Mouse (Mus musculus) heart, embryonic 15.5 days (tissue): ENCODE measurements around the gene Kazn. TPM values are rescaled to one million over a fixed set of nuclear protein-coding genes. Genes with fewer than 3 reads are reported as not detected.

ENCODE experiments used
- ATAC-seq: fragments of 200-750 bp; cut with Nextera tagmentation; replicated peaks from 2 replicates; pipeline ENCODE4 v1.8.0; 2017; ENCODE audit warnings: low read depth, moderate TSS enrichment; ENCODE audit not compliant: insufficient number of reproducible peaks, insufficient read depth, low FRiP score
- H3K27ac ChIP-seq: fragments of 300-500 bp; sonication (generic); 2 replicates; pipeline ENCODE4 v1.5.1; 2015; ENCODE audit warnings: mild to moderate bottlenecking, inconsistent platforms
- H3K27me3 ChIP-seq: fragments of 300-500 bp; sonication (generic); 2 replicates; pipeline ENCODE4 v1.6.1; 2015; ENCODE audit warnings: inconsistent platforms
- H3K36me3 ChIP-seq: fragments of 300-500 bp; sonication (generic); 2 replicates; pipeline ENCODE4 v1.6.1; 2015; ENCODE audit warnings: mild to moderate bottlenecking, inconsistent platforms
- H3K4me1 ChIP-seq: fragments of 300-500 bp; sonication (generic); replicated peaks from 2 replicates; pipeline ENCODE4 v1.6.1; 2015; ENCODE audit warnings: inconsistent platforms
- H3K4me2 ChIP-seq: fragments of 300-500 bp; sonication (generic); 2 replicates; pipeline ENCODE4 v1.6.1; 2015; ENCODE audit warnings: inconsistent platforms, mild to moderate bottlenecking, moderate library complexity
- H3K4me3 ChIP-seq: fragments of 300-500 bp; sonication (generic); 2 replicates; pipeline ENCODE4 v1.5.1; 2015; ENCODE audit warnings: mild to moderate bottlenecking, inconsistent platforms
- H3K9ac ChIP-seq: fragments of 300-500 bp; sonication (generic); 2 replicates; pipeline ENCODE4 v1.6.1; 2015; ENCODE audit warnings: mild to moderate bottlenecking, inconsistent platforms
- H3K9me3 ChIP-seq: fragments of 300-500 bp; sonication (generic); replicated peaks from 2 replicates; pipeline ENCODE4 v1.6.1; 2016; ENCODE audit warnings: inconsistent platforms
- WGBS: fragments of 180-500 bp; shearing (Covaris S2); methylation state at CpG from one replicate; pipeline ENCODE4 v1.1.7; 2015; ENCODE audit warnings: mixed read lengths; 5-methylcytosine and 5-hydroxymethylcytosine counted together
- polyA plus RNA-seq: library from polyadenylated mRNA; unstranded; fragments of >200 nt; fragmentation: Nextera tagmentation; extraction: Ambion mirVana; gene quantifications from 2 replicates; pipeline ENCODE4 v1.2.1, GENCODE M21; 2015

Kazn gene
- polyA plus RNA-seq, 1 experiment from 2014 or later = 4.3 TPM

GRCm38 (mm10) chr4:142138356-142139099 lies 100.7 kb downstream of the Kazn start:
- 0 out of 2 replicates have a peak, but pooled peaks cover 3% of the 10 kb centered on the region for H3K36me3 ChIP-seq
- H3K27me3 ChIP-seq = no peaks in the 10 kb centered on the region
- 51% methylated on average over 9 of the region's 9 CpGs for WGBS
- no peak; the same call in 1 of the 2 replicates for ATAC-seq
- H3K4me1 ChIP-seq = peaks cover 15% of the 10 kb centered on the region
- H3K4me3 ChIP-seq = no peak overlapping the region
- H3K9ac ChIP-seq = no peak overlapping the region
- H3K27ac ChIP-seq = peak overlapping the region; percentile 45
- H3K9me3 ChIP-seq = no peaks in the 10 kb centered on the region
- H3K4me2 ChIP-seq = no peak overlapping the region

GRCm38 (mm10) chr4:142136766-142137503 lies 102.3 kb downstream of the Kazn start:
- no peak overlapping the region for H3K4me3 ChIP-seq
- 0 out of 2 replicates have a peak, but pooled peaks cover 3% of the 10 kb centered on the region for H3K36me3 ChIP-seq
- H3K27me3 ChIP-seq = no peaks in the 10 kb centered on the region
- no peak overlapping the region for H3K4me2 ChIP-seq
- 88% methylated on average over 10 of the region's 10 CpGs for WGBS
- H3K9ac ChIP-seq = no peak overlapping the region
- no peak overlapping the region for H3K27ac ChIP-seq
- no peaks in the 10 kb centered on the region for H3K9me3 ChIP-seq
- H3K4me1 ChIP-seq = peaks cover 17% of the 10 kb centered on the region
- ATAC-seq = no peak

- no peaks in the 10 kb centered on the region for H3K9me3 ChIP-seq
- H3K4me2 ChIP-seq = no peak overlapping the region
- H3K36me3 ChIP-seq = no peaks in the 10 kb centered on the region
- no peak overlapping the region for H3K27ac ChIP-seq
- ATAC-seq = no peak
- H3K9ac ChIP-seq = no peak overlapping the region
- H3K4me3 ChIP-seq = no peak overlapping the region
- no peaks in the 10 kb centered on the region for H3K27me3 ChIP-seq
- H3K4me1 ChIP-seq = peaks cover 20% of the 10 kb centered on the region
- 84% methylated on average over 2 of the region's 2 CpGs for WGBS
Observed at GRCm38 (mm10) chr4:142135515-142135914, 103.7 kb downstream of the Kazn start.

GRCm38 (mm10) chr4:142130162-142130561 lies 109.0 kb downstream of the Kazn start:
- no peak for ATAC-seq
- H3K4me2 ChIP-seq = no peak overlapping the region
- H3K9me3 ChIP-seq = no peaks in the 10 kb centered on the region
- no peak overlapping the region for H3K9ac ChIP-seq
- no peaks in the 10 kb centered on the region for H3K27me3 ChIP-seq
- peak overlapping the region; percentile 50 for H3K27ac ChIP-seq
- 48% methylated on average over 5 of the region's 5 CpGs for WGBS
- peaks cover 39% of the 10 kb centered on the region for H3K4me1 ChIP-seq
- no peaks in the 10 kb centered on the region for H3K36me3 ChIP-seq
- H3K4me3 ChIP-seq = no peak overlapping the region

GRCm38 (mm10) chr4:142127275-142127788 lies 111.9 kb downstream of the Kazn start:
- Histone ChIP-seq H3K4me1 (peaks cover 33% of the 10 kb centered on the region), H3K9me3 (no peaks in the 10 kb centered on the region), H3K27me3 (no peaks in the 10 kb centered on the region), H3K27ac (peak overlapping the region; percentile 91), H3K36me3 (no peaks in the 10 kb centered on the region), H3K4me3 (no peak overlapping the region), H3K4me2 (peak overlapping the region; percentile 36), H3K9ac (0 out of 2 replicates have a peak overlapping the region, but pooled peaks have one; percentile 19)
- WGBS = 50% methylated on average over 6 of the region's 6 CpGs
- no peak for ATAC-seq

- Histone ChIP-seq H3K9me3 (no peaks in the 10 kb centered on the region), H3K27ac (peak overlapping the region; percentile 91), H3K27me3 (no peaks in the 10 kb centered on the region), H3K9ac (0 out of 2 replicates have a peak overlapping the region, but pooled peaks have one; percentile 23), H3K4me1 (peaks cover 33% of the 10 kb centered on the region), H3K4me3 (no peak overlapping the region), H3K36me3 (no peaks in the 10 kb centered on the region), H3K4me2 (peak overlapping the region; percentile 36)
- ATAC-seq = peak; percentile 88
- 28% methylated on average over 9 of the region's 10 CpGs for WGBS
Observed at GRCm38 (mm10) chr4:142126641-142127274, 112.4 kb downstream of the Kazn start.

GRCm38 (mm10) chr4:142121164-142121563 lies 118.0 kb downstream of the Kazn start:
- Histone ChIP-seq H3K4me3 (no peak overlapping the region), H3K4me1 (peaks cover 10% of the 10 kb centered on the region), H3K27me3 (no peaks in the 10 kb centered on the region), H3K27ac (peak overlapping the region; percentile 51; the same call in 1 of the 2 replicates), H3K9ac (no peak overlapping the region), H3K36me3 (no peaks in the 10 kb centered on the region), H3K4me2 (no peak overlapping the region), H3K9me3 (no peaks in the 10 kb centered on the region)
- 23% methylated on average over 1 of the region's 1 CpGs for WGBS
- no peak for ATAC-seq

GRCm38 (mm10) chr4:142118522-142118921 lies 120.7 kb downstream of the Kazn start:
- H3K4me3 ChIP-seq = no peak overlapping the region
- no peak overlapping the region for H3K9ac ChIP-seq
- H3K27me3 ChIP-seq = no peaks in the 10 kb centered on the region
- H3K27ac ChIP-seq = no peak overlapping the region
- H3K4me2 ChIP-seq = no peak overlapping the region
- H3K4me1 ChIP-seq = peaks cover 10% of the 10 kb centered on the region
- no peak for ATAC-seq
- no peaks in the 10 kb centered on the region for H3K9me3 ChIP-seq
- 58% methylated on average over 7 of the region's 7 CpGs for WGBS
- no peaks in the 10 kb centered on the region for H3K36me3 ChIP-seq

- Histone ChIP-seq H3K9me3 (no peaks in the 10 kb centered on the region), H3K36me3 (no peaks in the 10 kb centered on the region), H3K27ac (no peak overlapping the region), H3K9ac (no peak overlapping the region), H3K27me3 (no peaks in the 10 kb centered on the region), H3K4me1 (peaks cover 10% of the 10 kb centered on the region), H3K4me3 (no peak overlapping the region), H3K4me2 (no peak overlapping the region)
- no peak for ATAC-seq
- 79% methylated on average over 12 of the region's 12 CpGs for WGBS
Observed at GRCm38 (mm10) chr4:142117993-142118392, 121.2 kb downstream of the Kazn start.

GRCm38 (mm10) chr4:142113306-142113705 lies 125.9 kb downstream of the Kazn start:
- no peak overlapping the region for H3K4me3 ChIP-seq
- no peak overlapping the region for H3K4me2 ChIP-seq
- no peak overlapping the region for H3K27ac ChIP-seq
- 0 out of 2 replicates have a peak, but pooled peaks have one; percentile 37 for ATAC-seq
- H3K9me3 ChIP-seq = no peaks in the 10 kb centered on the region
- no peak overlapping the region for H3K9ac ChIP-seq
- H3K4me1 ChIP-seq = 0 out of 2 replicates have a peak, but pooled peaks cover 2% of the 10 kb centered on the region
- WGBS = 27% methylated on average over 8 of the region's 8 CpGs
- H3K27me3 ChIP-seq = no peaks in the 10 kb centered on the region
- no peaks in the 10 kb centered on the region for H3K36me3 ChIP-seq

GRCm38 (mm10) chr4:142103081-142103671 lies 136.0 kb downstream of the Kazn start:
- Histone ChIP-seq H3K4me2 (no peak overlapping the region), H3K36me3 (no peaks in the 10 kb centered on the region), H3K4me3 (no peak overlapping the region), H3K4me1 (peaks cover 12% of the 10 kb centered on the region), H3K9me3 (no peaks in the 10 kb centered on the region), H3K27ac (no peak overlapping the region), H3K27me3 (no peaks in the 10 kb centered on the region), H3K9ac (no peak overlapping the region)
- no peak for ATAC-seq
- WGBS = 44% methylated on average over 12 of the region's 12 CpGs
